Mouse (Mus musculus) stomach, embryonic 14.5 days (tissue): ENCODE results near the gene Rin2. TPM values are rescaled to one million over a fixed set of nuclear protein-coding genes. Genes with fewer than 3 reads are reported as not detected.
A peak's percentile ranks its signal among the peaks of the same experiment; 100 is the strongest.

Experiments
- ATAC-seq: fragments of 200-750 bp; cut with Nextera tagmentation; 2 replicates; pipeline ENCODE4 v1.8.0; 2017; ENCODE audit warnings: low read depth, moderate TSS enrichment; ENCODE audit not compliant: insufficient number of reproducible peaks, insufficient read depth, low FRiP score
- H3K27ac ChIP-seq: fragments of 300-500 bp; sonication (generic); 2 replicates; pipeline ENCODE4 v1.5.1; 2014; ENCODE audit warnings: mild to moderate bottlenecking, low read length, moderate library complexity, mixed read lengths
- H3K27me3 ChIP-seq: fragments of 300-500 bp; sonication (generic); 2 replicates; pipeline ENCODE4 v1.6.1; 2014; ENCODE audit warnings: low read length, control low read depth, mixed read lengths; ENCODE audit not compliant: control insufficient read depth, insufficient read depth
- H3K36me3 ChIP-seq: fragments of 300-500 bp; sonication (generic); 2 replicates; pipeline ENCODE4 v1.6.1; 2014; ENCODE audit warnings: mild to moderate bottlenecking, control low read depth, low read length, moderate library complexity, mixed read lengths; ENCODE audit not compliant: control insufficient read depth, insufficient read depth
- H3K4me1 ChIP-seq: fragments of 300-500 bp; sonication (generic); 2 replicates; pipeline ENCODE4 v1.6.1; 2014; ENCODE audit warnings: low read length, control low read depth, mixed read lengths; ENCODE audit not compliant: control insufficient read depth, insufficient read depth
- H3K4me2 ChIP-seq: fragments of 300-500 bp; sonication (generic); replicated peaks from 2 replicates; pipeline ENCODE4 v1.6.1; 2014; ENCODE audit warnings: low read depth, low read length, control low read depth
- H3K4me3 ChIP-seq: fragments of 300-500 bp; sonication (generic); 2 replicates; pipeline ENCODE4 v1.5.1; 2014; ENCODE audit warnings: low read depth, low read length, control low read depth
- H3K9ac ChIP-seq: fragments of 300-500 bp; sonication (generic); replicated peaks from 2 replicates; pipeline ENCODE4 v1.6.1; 2014; ENCODE audit warnings: low read depth, mild to moderate bottlenecking, control low read depth, low read length, moderate library complexity, mixed read lengths
- H3K9me3 ChIP-seq: fragments of 300-500 bp; sonication (generic); 2 replicates; pipeline ENCODE4 v1.6.1; 2016; ENCODE audit warnings: low read depth, low read length, control low read depth; ENCODE audit not compliant: control insufficient read depth
- whole genome bisulfite sequencing: fragments of 180-500 bp; shearing (Covaris S2); extraction: QIAGEN DNeasy Blood & Tissue Kit; methylation state at CpG from one replicate; pipeline ENCODE4 v1.1.7; 2014; 5-methylcytosine and 5-hydroxymethylcytosine counted together
- polyA plus RNA-seq: library from polyadenylated mRNA; unstranded; fragments of >200 nt; fragmentation: Nextera tagmentation; extraction: Ambion mirVana; gene quantifications from 2 replicates; pipeline ENCODE4 v1.2.1, GENCODE M21; 2014

The Rin2 gene
- polyA plus RNA-seq, 1 experiment from 2014 or later, result 38.0 TPM

DNA sequence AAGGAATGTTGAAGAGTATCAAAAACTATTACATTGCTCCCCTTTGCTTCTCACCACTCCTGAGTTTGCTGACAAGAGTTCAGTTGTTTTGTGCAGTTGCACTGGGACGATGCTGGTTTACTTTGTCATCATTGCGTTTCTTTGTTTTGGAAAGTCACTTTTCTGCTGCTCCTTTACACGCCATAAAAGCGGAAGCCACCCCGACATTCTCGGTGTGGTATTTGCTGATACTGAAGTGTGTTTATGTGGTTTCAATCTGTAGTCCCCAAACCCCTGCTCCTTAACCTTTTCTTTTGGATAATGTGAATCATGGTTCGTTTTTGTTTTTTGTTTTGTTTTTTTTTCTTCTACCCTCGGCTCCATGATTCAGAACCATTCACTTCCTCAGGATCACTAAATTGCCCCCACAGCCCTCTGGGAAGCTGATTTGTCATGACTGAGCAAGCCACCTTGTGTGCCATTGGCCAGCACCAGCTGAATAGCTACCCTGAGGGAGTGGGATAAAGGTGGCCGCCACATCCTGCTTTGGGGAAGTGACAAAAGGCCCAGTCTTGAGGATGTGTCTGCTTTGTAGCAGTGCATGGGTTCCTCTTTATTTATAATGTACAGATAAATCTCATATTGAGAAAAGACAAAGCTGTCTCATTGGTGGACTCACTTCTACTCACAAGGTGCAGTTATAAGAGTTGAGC, 55.3 kb downstream of the Rin2 start:
- Histone ChIP-seq H3K4me2 (no peak overlapping the region), H3K4me1 (no peaks in the 10 kb centered on the region), H3K27ac (no peak overlapping the region), H3K4me3 (no peak overlapping the region), H3K36me3 (no peaks in the 10 kb centered on the region), H3K9me3 (no peaks in the 10 kb centered on the region), H3K9ac (no peak overlapping the region), H3K27me3 (no peaks in the 10 kb centered on the region)
- no peak for ATAC-seq
- WGBS, result 85% methylated on average over 9 of the region's 9 CpGs

DNA sequence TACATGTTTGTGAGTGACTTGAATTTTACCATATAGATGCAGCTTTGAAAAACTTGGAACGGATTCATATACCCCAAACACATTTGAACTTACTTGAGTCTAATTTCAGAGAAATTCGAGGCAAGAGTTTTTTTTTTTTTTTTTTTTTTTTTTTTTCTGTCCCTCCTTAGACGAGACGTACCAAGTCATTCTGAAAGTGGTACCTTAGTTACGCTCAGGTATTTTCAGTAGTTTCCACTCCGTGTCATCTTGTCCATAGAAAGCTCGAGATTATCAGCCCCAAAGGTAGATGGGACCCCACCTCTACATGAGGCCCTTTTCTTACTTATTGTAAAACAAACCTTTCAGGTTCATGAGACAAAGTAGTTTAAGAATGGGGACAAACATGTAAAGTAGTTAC, 55.9 kb downstream of the Rin2 start:
- H3K4me3 ChIP-seq, result no peak overlapping the region
- no peaks in the 10 kb centered on the region for H3K4me1 ChIP-seq
- H3K4me2 ChIP-seq, result no peak overlapping the region
- no peaks in the 10 kb centered on the region for H3K27me3 ChIP-seq
- no peak overlapping the region for H3K27ac ChIP-seq
- H3K9me3 ChIP-seq, result no peaks in the 10 kb centered on the region
- no peak for ATAC-seq
- H3K36me3 ChIP-seq, result no peaks in the 10 kb centered on the region
- 90% methylated on average over 7 of the region's 7 CpGs for WGBS
- no peak overlapping the region for H3K9ac ChIP-seq

DNA sequence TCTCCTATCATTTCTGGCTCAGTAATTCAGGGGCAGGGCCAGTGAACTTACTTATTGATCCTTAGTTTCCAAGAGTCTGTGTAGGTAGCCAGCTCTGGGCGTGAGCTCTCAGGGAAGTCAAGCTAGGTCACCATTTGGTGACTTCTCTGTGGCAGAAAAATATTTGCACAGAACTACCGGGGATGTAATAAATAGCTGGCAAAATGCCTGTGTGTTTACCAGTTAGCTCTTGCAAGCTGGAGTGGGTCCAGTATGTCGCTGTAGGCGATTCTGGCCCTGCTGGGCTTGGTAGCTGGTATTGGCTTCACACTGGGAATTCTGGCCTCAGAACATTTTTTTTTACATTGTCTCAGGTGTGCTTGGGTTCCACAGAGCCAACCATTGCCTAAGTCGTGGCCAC, 60.1 kb downstream of the Rin2 start:
- no peak overlapping the region for H3K9ac ChIP-seq
- WGBS, result 75% methylated on average over 5 of the region's 5 CpGs

DNA sequence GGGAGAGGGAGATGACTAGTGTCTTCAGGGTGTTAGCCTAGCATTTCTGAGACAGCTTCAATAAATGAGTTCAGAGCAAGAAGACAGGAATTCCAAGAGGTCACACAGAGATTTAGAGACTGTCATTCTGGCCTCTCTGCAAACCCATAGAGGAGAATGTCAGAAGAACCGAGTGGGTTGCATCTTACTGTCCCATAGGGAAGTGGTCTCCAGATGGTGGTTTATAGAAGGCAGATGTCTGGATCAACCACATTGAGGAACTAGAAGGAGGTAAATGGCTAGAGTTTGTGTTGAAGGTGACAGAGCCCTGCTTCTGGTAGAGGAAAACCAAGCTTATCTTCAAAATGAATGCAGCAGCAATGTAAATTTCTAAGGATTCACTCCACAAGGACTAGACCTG, 61.5 kb downstream of the Rin2 start:
- Histone ChIP-seq H3K9ac (no peak overlapping the region), H3K27ac (no peak overlapping the region), H3K27me3 (no peaks in the 10 kb centered on the region), H3K4me2 (no peak overlapping the region), H3K4me1 (no peaks in the 10 kb centered on the region), H3K4me3 (no peak overlapping the region), H3K36me3 (no peaks in the 10 kb centered on the region), H3K9me3 (no peaks in the 10 kb centered on the region)
- no peak for ATAC-seq
- WGBS, result 56% methylated on average over 1 of the region's 1 CpGs

More for the DNA sequence above, 60.1 kb downstream of the Rin2 start:
- no peak overlapping the region for H3K4me2 ChIP-seq
- no peaks in the 10 kb centered on the region for H3K9me3 ChIP-seq
- H3K4me3 ChIP-seq, result no peak overlapping the region
- no peaks in the 10 kb centered on the region for H3K4me1 ChIP-seq
- H3K27me3 ChIP-seq, result no peaks in the 10 kb centered on the region
- no peak overlapping the region for H3K27ac ChIP-seq
- no peaks in the 10 kb centered on the region for H3K36me3 ChIP-seq
- no peak for ATAC-seq

DNA sequence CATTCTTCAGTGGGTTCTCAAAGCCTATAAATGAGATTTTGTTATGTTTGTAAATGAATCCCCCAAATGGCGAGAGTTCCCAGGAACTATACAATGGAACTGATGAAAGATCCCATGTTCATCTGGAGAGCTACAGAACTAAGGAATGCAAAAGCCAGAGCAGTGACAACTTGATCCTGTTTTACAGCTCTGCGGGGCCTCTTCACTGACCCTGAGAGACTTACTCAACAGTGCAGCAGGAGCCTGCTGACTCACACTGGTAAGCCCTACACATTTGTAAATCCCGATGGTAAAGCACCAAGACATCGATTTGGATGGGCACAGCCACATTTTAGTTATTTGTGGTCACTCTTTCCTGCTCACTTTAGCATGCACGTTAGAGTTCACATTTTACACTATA, 62.2 kb downstream of the Rin2 start:
- no peaks in the 10 kb centered on the region for H3K9me3 ChIP-seq
- H3K4me3 ChIP-seq, result no peak overlapping the region
- WGBS, result 44% methylated on average over 5 of the region's 5 CpGs
- H3K27ac ChIP-seq, result no peak overlapping the region
- no peaks in the 10 kb centered on the region for H3K4me1 ChIP-seq
- no peak for ATAC-seq
- no peaks in the 10 kb centered on the region for H3K27me3 ChIP-seq
- no peak overlapping the region for H3K9ac ChIP-seq
- no peak overlapping the region for H3K4me2 ChIP-seq
- no peaks in the 10 kb centered on the region for H3K36me3 ChIP-seq

DNA sequence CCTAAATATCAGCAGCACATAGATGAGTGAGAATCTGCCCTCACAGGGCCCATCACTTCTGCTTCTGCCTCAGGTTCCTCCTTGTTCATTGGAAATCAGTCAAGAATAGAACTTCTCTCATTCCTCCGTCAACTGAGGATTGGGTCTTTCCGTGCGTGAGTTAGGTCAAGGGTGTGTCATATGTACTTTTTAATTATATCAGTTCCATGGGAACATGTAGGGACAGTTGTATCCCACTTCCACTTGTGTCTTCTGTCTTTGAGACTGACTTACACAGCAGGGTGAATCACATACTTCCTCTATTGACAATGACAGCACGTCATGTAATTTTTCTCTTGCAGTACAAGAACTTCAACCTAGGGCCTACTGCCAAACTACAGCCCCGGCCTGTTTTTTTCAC, 65.7 kb downstream of the Rin2 start:
- Histone ChIP-seq H3K36me3 (no peaks in the 10 kb centered on the region), H3K4me3 (no peak overlapping the region), H3K27me3 (no peaks in the 10 kb centered on the region), H3K4me2 (no peak overlapping the region), H3K9me3 (no peaks in the 10 kb centered on the region), H3K9ac (no peak overlapping the region), H3K4me1 (no peaks in the 10 kb centered on the region), H3K27ac (no peak overlapping the region)
- ATAC-seq, result no peak
- 86% methylated on average over 5 of the region's 5 CpGs for WGBS

DNA sequence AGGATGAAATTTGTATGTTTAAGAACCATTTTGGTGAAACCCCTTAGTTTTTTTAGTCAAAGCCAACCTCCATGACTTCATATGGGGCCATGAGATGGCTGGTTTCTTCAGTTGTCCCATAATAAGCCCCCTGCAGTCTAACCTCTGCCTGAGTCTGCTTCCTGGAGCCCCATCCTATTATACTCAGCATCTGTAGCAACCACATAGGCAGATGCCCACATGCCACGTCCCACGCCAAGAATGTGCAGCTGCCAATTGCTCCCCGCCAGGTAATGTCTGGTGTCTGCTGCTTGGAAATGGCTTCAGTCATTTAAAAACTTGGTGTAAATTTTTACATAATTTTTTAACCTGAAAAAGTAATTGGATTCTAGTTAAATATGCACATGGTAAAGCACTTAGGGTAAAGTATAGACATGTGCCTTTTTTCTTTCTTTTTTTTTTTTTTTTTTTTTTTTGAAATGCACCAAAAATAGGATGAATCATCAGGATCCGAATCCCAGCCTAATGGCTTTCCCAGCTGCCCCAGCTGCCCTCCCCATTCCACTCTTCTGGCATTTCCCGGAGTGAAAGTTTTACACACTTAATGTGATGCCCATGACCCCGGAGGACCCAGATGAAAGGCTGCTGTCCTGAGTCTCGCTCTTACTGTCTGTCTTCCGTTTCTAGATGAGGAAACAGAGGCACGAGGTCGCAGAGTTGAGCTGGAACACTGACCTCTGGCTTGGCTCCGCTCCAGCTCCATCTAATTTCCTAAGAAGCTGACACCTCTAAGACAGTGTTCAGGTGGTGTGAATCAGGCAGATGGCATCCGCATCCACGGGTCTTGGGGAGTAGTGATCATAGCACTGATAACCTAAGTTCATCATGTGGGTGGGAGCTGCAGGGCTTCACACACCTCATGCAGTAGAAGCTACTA, 68.0 kb downstream of the Rin2 start:
- WGBS, result 48% methylated on average over 13 of the region's 13 CpGs
- ATAC-seq, result no peak
- H3K9me3 ChIP-seq, result no peaks in the 10 kb centered on the region

DNA sequence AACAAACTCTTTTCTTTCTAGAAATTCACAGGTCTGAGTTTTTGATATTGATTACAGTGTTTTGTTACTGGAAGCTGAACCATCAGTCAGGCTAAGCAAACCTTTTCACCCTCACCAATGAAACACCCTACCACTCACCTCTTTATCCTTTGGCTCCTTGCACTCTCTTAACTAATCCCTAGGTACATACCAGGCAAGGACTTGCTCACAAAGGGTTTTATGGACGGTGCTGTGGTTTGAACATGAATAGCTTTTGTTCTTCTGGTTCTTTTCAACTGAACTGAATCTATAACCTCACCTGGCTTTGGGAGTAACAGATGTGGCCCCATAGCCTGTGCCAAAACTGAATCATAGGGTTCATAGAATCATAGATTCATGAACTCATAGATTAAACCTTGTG, 71.4 kb downstream of the Rin2 start:
- no peak overlapping the region for H3K4me2 ChIP-seq
- H3K27ac ChIP-seq, result no peak overlapping the region
- no peaks in the 10 kb centered on the region for H3K9me3 ChIP-seq
- H3K4me3 ChIP-seq, result no peak overlapping the region
- H3K36me3 ChIP-seq, result no peaks in the 10 kb centered on the region
- H3K4me1 ChIP-seq, result no peaks in the 10 kb centered on the region
- WGBS, result 59% methylated on average over 1 of the region's 1 CpGs
- ATAC-seq, result peak; percentile 75
- no peak overlapping the region for H3K9ac ChIP-seq
- no peaks in the 10 kb centered on the region for H3K27me3 ChIP-seq

More for the DNA sequence above, 68.0 kb downstream of the Rin2 start:
- no peak overlapping the region for H3K4me3 ChIP-seq
- H3K27me3 ChIP-seq, result no peaks in the 10 kb centered on the region
- no peak overlapping the region for H3K9ac ChIP-seq
- no peak overlapping the region for H3K4me2 ChIP-seq
- H3K27ac ChIP-seq, result no peak overlapping the region
- no peaks in the 10 kb centered on the region for H3K4me1 ChIP-seq
- no peaks in the 10 kb centered on the region for H3K36me3 ChIP-seq
